Mouse (Mus musculus): ENCODE measurements around the gene Suclg1.

Gene Suclg1

GRCm38 (mm10) chr6:73248237-73249048 lies at the start of gene Suclg1:
Gene Suclg1, plus strand, starts transcription at chr6:73248382.
- DNase-seq (ENCODE audit: low read depth, low spot score) = peak; percentile 78

DNA sequence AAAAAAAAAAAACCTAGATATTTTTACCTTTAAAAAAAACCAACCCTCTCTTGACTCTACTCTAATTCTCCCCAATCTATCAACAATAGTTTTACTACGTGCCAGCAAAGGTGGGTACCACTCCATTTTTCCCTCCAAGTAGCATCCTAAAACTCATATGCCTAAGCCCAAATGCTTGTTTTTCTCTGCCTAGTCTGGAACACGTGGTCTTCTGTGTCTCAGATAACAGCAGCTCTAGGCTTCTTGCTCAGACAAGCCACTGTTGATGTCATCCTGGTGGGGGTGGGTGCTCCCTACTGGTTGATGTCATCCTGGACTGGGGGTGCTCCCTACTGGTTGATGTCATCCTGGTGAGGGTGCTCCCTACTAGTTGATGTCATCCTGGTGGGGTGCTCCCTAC lies 44.5 kb upstream of the Suclg1 start:
- no peak for DNase-seq (ENCODE audit: low read depth, low spot score)

DNA sequence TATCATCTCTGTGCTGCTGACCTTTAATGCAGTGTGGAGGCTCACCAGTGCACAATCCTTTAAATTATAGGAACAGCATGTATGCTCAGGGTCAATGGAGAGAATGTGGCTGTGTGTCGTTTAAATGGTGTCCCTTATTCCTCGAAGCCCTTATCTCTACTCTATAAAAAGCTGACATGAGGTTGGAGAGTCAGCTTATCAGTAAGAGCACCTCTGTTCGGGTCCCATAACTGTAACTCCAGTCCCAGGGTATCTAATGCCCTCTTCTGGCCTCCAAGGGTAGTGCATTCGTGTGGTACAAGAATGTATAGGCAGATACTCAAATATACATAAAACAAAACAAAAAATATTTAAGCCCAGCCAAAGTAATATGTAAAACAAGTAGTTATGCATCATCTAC lies 43.2 kb upstream of the Suclg1 start:
- DNase-seq (ENCODE audit: low read depth, low spot score) = no peak

DNA sequence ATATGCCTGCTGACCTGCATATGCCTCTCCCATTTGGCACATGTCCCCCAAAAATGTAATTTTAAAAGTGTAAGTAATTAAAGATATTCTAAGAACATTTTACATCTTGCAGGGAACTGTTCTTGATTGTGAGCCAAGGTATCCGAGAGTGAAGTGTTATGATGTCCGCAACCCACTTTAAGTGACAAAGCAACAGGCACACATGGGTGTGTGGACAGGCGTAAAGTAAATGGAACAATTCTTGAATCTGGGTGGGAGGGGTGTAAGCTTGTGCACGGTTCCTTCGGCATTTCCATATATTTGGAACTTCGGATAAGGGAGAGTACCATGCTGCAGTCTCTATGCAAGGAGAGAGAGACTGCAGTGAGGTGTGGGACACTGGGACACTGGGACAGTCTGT lies 38.6 kb upstream of the Suclg1 start:
- DNase-seq (ENCODE audit: low read depth, low spot score) = no peak

DNA sequence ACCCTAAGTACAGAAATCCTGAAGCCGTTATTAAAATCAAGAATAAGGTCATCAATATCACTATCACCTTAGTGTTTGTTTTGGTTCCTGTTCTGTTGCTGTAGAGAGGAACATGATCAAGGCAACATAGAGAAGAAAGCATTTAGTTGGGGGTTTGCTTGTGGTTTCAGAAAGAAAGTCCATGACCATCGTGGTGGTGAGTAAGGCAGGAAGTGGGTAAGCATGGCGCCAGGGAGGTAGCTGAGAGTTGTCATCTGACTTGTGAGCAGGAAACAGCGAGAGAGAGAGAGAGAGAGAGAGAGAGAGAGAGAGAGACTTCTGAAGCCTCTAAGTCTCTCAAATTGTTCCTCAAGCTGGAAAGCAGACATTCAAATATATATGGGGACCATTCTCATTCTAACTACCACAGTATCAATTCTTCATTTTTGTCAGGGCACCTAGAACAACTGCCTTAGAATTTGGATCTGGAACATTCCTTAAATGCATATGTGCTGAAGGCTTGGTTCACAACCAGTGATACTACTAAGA lies 37.7 kb upstream of the Suclg1 start:
- no peak for DNase-seq (ENCODE audit: low read depth, low spot score)

- no peak for DNase-seq (ENCODE audit: low read depth, low spot score)
Observed at GRCm38 (mm10) chr6:73211036-73211435, 37.1 kb upstream of the Suclg1 start.

GRCm38 (mm10) chr6:73211602-73212001 lies 36.6 kb upstream of the Suclg1 start:
- DNase-seq (ENCODE audit: low read depth, low spot score) = no peak

GRCm38 (mm10) chr6:73221189-73221957 lies 26.8 kb upstream of the Suclg1 start, which contains the start of gene Dnah6:
Gene Dnah6, minus strand, starts transcription at chr6:73221651.
- peak; percentile 83 for DNase-seq (ENCODE audit: low read depth, low spot score)

DNA sequence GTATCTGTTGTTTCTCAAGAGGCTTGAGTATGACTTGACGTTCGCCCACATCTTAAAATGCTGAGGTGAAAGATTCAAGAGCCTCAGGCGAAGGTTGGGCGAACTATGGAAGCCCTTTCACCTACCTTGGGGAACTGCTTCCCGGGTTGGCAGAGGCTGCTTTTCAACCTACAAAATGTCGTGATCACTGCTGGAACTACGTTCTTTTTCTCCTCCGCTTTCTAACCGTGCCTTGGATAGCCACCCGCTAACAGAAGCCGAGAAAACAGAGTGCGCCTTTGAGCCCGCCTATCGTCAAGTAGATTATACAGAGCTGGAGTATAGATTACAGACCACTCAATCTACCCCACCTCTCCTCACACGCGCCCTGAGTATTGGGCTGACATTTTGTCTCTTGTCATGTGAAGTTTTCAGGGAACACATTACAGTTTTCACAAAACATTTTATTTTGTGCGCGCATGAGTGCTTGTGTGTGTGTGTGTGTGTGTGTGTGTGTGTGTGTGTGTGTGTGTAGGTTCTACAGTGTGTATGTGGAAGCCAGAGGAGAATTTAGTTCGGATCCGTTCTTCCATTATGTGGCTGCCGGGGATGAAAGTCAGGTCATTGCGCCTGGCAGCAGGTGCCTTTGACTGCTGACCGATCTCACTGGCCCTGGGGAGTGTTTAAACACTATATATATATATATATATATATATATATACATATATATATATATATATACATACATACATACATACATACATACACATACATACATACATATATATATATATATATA lies 26.0 kb upstream of the Suclg1 start:
- peak; percentile 5 for DNase-seq (ENCODE audit: low read depth, low spot score)

- DNase-seq (ENCODE audit: low read depth, low spot score) = peak; percentile 54
Observed at GRCm38 (mm10) chr6:73222841-73223526, 25.2 kb upstream of the Suclg1 start.

- DNase-seq (ENCODE audit: low read depth, low spot score) = peak; percentile 54
Observed at GRCm38 (mm10) chr6:73227376-73228158, 20.6 kb upstream of the Suclg1 start.

DNA sequence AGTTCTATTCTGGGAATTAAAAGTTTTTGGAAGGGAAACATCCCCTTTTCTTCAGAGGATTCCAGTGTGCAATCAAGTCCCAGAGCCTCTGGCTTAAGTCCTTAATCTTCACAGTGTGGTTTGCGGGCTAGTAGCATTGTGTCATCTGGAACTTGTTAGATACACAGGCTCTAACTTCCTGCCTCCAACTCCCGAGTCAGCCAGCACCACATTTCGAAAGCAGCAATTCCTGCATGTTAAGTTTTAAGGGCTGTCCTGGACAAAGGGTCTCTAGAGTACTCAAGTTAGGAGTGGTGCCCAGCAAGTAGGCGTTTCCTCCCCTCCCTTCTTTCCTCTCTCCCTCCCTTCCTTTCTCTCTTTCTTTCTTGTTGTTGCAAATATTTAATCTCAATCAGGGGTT lies 19.8 kb upstream of the Suclg1 start:
- no peak for DNase-seq (ENCODE audit: low read depth, low spot score)

DNA sequence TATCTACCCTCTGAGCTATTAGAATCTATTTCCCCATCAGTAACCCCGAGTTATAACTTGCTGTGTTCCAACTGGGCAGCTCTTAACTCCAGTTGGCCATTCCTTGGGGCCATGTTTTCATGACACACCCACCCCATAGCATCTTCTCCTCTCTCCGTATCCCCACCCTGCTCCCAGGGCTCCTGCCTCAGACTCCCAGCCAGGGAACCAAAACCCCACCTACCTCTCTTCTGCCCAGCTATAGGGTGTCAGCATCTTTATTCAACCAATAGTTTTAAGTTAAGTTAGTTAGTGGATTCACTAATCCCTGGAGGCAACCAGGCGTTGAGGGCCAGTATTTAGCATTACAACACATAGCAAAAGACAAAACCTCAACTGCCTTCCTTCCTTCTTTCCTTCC lies 19.3 kb upstream of the Suclg1 start:
- no peak for DNase-seq (ENCODE audit: low read depth, low spot score)

GRCm38 (mm10) chr6:73232152-73232584 lies 16.0 kb upstream of the Suclg1 start:
- DNase-seq (ENCODE audit: low read depth, low spot score) = no peak

DNA sequence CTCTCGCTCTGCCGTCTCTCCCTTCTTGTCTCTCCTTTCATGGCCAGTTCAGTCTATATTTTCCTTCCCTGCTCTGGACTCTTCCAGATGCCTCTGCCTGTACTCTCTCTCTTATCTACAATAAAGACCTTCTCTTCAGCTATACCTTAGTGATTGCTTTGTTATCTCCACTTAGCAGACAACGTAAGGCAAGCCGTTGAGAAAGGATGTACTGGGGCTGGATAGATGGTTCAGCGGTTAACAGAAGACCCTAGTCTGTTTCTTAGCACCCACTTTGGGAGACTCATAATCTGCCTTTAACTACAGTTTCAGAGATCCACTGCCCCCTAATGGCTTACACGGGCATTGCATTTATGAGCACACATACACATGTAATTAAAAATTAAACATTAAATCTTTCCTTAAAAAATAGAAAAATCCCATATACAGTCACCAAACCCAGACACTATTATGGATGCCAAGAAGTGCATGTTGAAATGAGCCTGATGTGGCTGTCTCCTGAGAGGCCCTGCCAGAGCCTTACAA lies 14.9 kb upstream of the Suclg1 start:
- no peak for DNase-seq (ENCODE audit: low read depth, low spot score)

- no peak for DNase-seq (ENCODE audit: low read depth, low spot score)
Observed at GRCm38 (mm10) chr6:73234302-73234900, 13.8 kb upstream of the Suclg1 start.

- DNase-seq (ENCODE audit: low read depth, low spot score) = no peak
Observed at GRCm38 (mm10) chr6:73235650-73236049, 12.5 kb upstream of the Suclg1 start.

- no peak for DNase-seq (ENCODE audit: low read depth, low spot score)
Observed at GRCm38 (mm10) chr6:73246821-73247220, 1.4 kb upstream of the Suclg1 start.

DNA sequence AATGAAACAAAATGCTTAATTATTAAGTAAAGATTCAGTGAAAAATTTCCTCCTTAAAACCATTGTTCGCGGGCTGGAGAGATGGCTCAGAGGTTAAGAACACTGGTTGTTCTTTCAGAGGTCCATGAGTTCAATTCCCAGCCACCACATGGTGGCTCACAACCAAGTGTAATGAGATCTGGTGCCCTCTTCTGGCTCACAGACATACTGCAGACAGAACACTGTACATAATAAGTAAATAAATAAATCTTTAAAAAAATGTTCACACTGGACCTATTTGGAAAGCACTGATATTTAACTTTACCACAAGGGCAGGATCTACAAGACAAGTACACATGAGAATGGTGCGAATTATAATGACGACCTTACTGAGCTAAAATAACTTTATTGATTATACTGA lies 730 bp upstream of the Suclg1 start:
- no peak for DNase-seq (ENCODE audit: low read depth, low spot score)

DNA sequence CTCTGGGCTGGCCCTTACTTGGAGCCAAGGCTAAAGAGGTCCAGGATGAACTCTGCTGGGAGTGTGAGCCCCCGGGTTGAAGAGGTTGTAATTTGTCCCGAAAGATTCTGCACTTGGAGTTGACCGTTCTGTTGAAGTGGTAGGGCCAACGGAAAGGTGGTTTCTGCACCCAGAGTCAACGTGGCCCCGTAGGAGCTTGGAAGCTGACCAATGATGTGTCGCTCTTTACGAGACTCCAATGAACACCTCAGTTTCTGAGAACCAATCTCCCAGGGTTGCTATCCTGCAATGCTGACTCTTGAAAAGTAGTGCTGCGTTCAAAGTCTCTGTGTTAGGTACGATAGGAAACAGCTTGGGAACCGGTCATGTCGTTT lies 854 bp downstream of the Suclg1 start:
- DNase-seq (ENCODE audit: low read depth, low spot score) = no peak

Data from embryo, embryonic 11.5 days (tissue).